Mouse (Mus musculus) CD4-positive, CD25-positive, alpha-beta regulatory T cell, adult 9 weeks (primary cell): ENCODE results near the gene Gnai1. TPM values are rescaled to one million over a fixed set of nuclear protein-coding genes. Genes with fewer than 3 reads are reported as not detected.

ENCODE experiments used
- polyA plus RNA-seq: library from polyadenylated mRNA; unstranded; fragments of 100-300 nt; shearing (Covaris generic); gene quantifications from one replicate; pipeline ENCODE4 v1.2.1, GENCODE M21; 2017

The Gnai1 gene
- polyA plus RNA-seq = not detected

GRCm38 (mm10) chr5:18360281-18360819 is at the start of gene Gnai1:
Gnai1 (minus strand) TSS chr5:18360355.

